Mouse (Mus musculus): Measurements from ENCODE around the gene Mrpl42. TPM values are rescaled to one million over a fixed set of nuclear protein-coding genes. Genes with fewer than 3 reads are reported as not detected.
"Not testable (repeated sequence)": the region's sequence is repeated elsewhere in the genome, so short reads cannot be mapped to it uniquely, and the experiment has no call there.

Mrpl42 gene
- 10 to 100 TPM; 79.0 to 82.0 TPM for total RNA-seq (2021)

GRCm38 (mm10) chr10:95501463-95502081, at the start of gene Mrpl42:
Gene Mrpl42, minus strand, starts transcription at chr10:95501940.
- intact Hi-C loops (cut with DNase I): no loop called here
- peak; percentile 70 to 90 for DNase-seq (ENCODE audit: extremely low spot score in 1 of 2, low spot score in 2 of 2)

DNA sequence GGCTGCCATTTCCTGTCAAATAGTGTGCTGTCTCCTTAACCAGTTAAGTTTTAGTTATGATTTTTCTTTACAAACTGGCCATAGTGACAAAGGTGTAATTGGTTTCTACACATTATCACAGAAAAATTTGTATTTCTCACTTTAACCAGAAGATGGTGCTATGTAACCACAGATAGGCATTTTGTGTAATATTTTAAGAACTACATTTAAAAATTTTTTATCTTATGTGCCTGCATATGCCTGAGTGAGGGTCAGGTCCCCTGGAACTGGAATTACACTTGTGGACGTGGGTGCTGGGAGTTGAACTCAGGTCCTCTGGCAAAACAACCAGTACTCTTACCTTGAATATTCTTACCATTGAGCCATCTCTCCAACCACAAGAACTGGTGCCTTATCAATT, 48.8 kb upstream of the Mrpl42 start:
- intact Hi-C loops (cut with DNase I): loop anchor here (1.0 to 5.0 kb wide), 3 partner anchors 307 to 482 kb away; no protein-coding TSS in a partner anchor
- no peak for DNase-seq (ENCODE audit: extremely low spot score in 1 of 2, low spot score in 2 of 2)

- DNase-seq (ENCODE audit: extremely low spot score in 1 of 2, low spot score in 2 of 2); intact Hi-C loops (cut with DNase I): not testable (repeated sequence)
Measured at GRCm38 (mm10) chr10:95549080-95549479, 47.3 kb upstream of the Mrpl42 start.

DNA sequence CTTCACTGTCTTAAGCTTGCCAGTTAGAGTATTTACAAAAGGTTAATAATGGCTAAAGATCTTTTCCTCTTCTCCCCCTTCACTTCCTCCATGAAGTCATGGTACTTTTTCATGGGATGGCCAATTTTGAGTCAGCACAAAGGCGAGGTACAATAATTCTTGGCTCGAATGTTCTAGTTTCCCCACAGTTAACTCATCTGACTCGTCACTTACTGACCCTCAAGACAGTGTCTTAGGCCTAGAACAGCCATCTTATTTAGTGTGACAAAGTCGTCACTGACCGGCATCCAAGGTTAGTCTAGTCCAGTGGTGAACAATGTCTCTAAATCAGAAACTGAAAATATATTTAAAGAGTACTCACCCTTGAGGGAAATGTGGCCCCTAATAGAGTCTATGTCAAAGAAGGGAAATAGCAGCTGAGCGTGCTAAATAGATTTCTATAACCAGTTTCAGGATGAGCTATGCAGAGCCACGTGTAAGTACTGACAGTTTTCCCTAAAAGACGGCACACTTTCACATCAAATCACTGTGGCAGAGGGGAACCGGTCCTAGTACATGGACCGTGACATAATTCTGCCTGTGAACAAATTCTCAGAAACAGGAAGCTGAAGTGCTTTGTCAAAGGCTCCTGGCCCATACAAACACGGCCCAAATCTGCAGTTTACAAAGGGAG, 46.5 kb upstream of the Mrpl42 start:
- intact Hi-C loops (cut with DNase I): no loop called here
- no peak for DNase-seq (ENCODE audit: extremely low spot score in 1 of 2, low spot score in 2 of 2)

DNA sequence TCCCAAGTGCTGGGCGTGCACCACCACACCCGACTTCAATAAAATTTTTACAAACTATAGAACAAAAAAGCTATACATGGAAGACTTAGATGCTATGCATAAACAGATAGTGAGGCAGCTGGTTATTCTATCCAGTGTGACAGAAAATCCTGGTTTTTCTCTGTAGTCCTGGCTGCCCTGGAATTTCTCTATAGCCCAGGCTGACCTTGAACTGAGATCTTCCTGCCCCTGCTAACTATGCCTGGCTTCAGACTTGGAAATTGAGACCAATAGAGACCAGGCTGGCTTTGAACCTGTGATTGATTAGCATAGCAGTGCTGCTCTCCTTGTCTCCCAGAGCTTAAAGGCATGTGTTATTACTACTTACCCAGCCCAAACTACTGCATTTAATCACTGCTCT, 44.4 kb upstream of the Mrpl42 start:
- intact Hi-C loops (cut with DNase I): no loop called here
- DNase-seq (ENCODE audit: extremely low spot score in 1 of 2, low spot score in 2 of 2): no peak

- no peak for DNase-seq (ENCODE audit: extremely low spot score in 1 of 2, low spot score in 2 of 2)
- intact Hi-C loops (cut with DNase I): no loop called here
Measured at GRCm38 (mm10) chr10:95545051-95545450, 43.3 kb upstream of the Mrpl42 start.

DNA sequence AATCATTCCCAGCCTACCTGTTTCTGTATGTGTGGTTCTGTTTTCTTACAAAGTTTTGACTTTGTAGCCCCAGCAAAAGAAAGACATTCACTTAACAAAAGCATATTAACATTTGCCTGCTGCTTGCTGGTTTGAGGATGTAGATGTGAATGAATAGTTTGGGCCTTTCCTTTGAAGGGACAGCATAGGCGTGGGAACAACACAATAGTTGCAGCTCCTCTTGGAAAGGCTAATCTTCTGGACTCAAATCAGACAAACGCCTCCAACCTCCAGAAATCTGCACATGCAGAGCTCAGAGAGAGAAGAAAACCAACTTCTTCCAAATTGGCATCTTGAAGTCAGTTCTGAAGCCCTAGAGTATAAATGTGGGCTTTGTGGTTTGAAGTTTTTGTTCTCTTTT, 42.9 kb upstream of the Mrpl42 start:
- DNase-seq (ENCODE audit: extremely low spot score in 1 of 2, low spot score in 2 of 2): no peak
- intact Hi-C loops (cut with DNase I): no loop called here

GRCm38 (mm10) chr10:95544004-95544403, 42.3 kb upstream of the Mrpl42 start:
- intact Hi-C loops (cut with DNase I): no loop called here
- DNase-seq (ENCODE audit: extremely low spot score in 1 of 2, low spot score in 2 of 2): no peak

- no peak for DNase-seq (ENCODE audit: extremely low spot score in 1 of 2, low spot score in 2 of 2)
- intact Hi-C loops (cut with DNase I): no loop called here
Measured at GRCm38 (mm10) chr10:95543377-95543776, 41.6 kb upstream of the Mrpl42 start.

GRCm38 (mm10) chr10:95542916-95543315, 41.2 kb upstream of the Mrpl42 start:
- intact Hi-C loops (cut with DNase I): no loop called here
- DNase-seq (ENCODE audit: extremely low spot score in 1 of 2, low spot score in 2 of 2): no peak

GRCm38 (mm10) chr10:95539841-95540240, 38.1 kb upstream of the Mrpl42 start:
- DNase-seq (ENCODE audit: extremely low spot score in 1 of 2, low spot score in 2 of 2): no peak
- intact Hi-C loops (cut with DNase I): no loop called here

GRCm38 (mm10) chr10:95539260-95539659, 37.5 kb upstream of the Mrpl42 start:
- no peak for DNase-seq (ENCODE audit: extremely low spot score in 1 of 2, low spot score in 2 of 2)
- intact Hi-C loops (cut with DNase I): no loop called here

DNA sequence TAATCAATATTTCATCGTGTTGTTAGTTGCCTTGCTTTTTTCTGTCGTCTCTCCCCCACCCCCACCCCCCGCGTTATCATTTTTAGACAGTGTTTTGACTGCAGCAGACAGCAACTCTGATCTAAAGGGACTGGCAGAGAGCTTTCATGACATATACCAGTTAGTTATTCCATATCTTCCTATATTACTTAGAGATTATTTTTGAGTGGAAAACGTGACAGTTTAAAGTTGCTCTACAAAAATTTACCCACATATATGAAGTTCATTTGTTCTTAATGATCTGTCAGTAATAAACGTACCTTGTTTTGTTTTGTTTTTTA, 34.4 kb upstream of the Mrpl42 start:
- no peak for DNase-seq (ENCODE audit: extremely low spot score in 1 of 2, low spot score in 2 of 2)
- intact Hi-C loops (cut with DNase I): no loop called here

DNA sequence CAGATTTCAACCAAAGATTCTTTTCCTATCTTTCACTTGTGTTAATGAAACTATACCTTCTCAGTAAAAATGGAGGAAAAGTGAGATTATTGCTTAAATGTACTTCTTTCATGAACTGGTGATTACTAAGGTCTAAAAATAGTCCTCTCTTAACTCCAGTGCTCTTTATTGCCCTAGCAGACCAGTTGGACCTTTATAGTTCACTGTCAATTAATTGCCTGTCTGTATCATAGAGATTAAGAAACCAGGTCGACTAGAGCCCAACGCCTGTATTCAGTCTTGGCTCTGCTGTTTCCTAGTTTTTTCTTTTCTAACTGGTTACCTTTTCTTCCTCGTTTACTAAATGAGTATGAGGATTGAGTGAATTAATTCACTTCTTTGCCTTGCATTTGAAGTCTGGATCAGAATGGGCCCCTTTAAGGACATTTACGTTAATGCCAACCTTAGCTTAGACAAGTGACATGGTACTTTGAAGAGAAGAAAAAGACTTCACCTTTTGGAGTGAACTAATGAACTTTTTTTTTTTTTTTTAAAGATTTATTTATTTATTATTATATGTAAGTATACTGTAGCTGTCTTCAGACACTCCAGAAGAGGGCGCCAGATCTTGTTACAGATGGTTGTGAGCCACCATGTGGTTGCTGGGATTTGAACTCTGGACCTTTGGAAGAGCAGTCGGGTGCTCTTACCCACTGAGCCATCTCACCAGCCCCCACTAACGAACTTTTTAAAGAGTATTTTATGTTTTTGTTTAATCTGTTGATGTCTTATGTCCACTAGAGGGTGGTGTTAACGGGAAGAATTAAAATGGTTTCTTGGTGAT, 33.9 kb upstream of the Mrpl42 start:
- DNase-seq (ENCODE audit: extremely low spot score in 1 of 2, low spot score in 2 of 2): no peak
- intact Hi-C loops (cut with DNase I): no loop called here

DNA sequence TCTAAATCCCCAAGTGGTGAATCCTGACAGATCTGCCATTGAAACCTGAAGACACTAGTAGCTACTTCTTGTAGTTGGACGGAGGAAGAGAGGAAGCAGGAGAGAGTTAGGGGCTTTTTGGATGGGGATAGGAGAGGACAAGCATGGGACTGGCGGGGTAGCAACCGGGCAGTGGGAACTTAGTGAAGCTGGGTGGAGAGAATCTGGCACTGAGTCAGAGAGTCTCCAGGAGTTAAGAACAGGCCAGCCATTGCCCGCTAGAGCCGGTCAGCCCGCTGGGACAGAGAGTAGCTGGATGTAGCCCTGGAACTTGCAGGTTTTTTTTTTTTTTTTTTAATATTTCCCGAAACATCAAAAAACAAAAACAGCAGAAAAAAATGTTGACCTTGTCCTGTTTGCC, 31.6 kb upstream of the Mrpl42 start:
- no peak for DNase-seq (ENCODE audit: extremely low spot score in 1 of 2, low spot score in 2 of 2)
- intact Hi-C loops (cut with DNase I): no loop called here

GRCm38 (mm10) chr10:95532916-95533315, 31.2 kb upstream of the Mrpl42 start:
- intact Hi-C loops (cut with DNase I): no loop called here
- no peak for DNase-seq (ENCODE audit: extremely low spot score in 1 of 2, low spot score in 2 of 2)

- DNase-seq (ENCODE audit: extremely low spot score in 1 of 2, low spot score in 2 of 2): no peak
- intact Hi-C loops (cut with DNase I): no loop called here
Measured at GRCm38 (mm10) chr10:95530551-95531121, 28.9 kb upstream of the Mrpl42 start.

- DNase-seq (ENCODE audit: extremely low spot score in 1 of 2, low spot score in 2 of 2): no peak
- intact Hi-C loops (cut with DNase I): no loop called here
Measured at GRCm38 (mm10) chr10:95526495-95527122, 24.9 kb upstream of the Mrpl42 start.

- intact Hi-C loops (cut with DNase I): no loop called here
- no peak for DNase-seq (ENCODE audit: extremely low spot score in 1 of 2, low spot score in 2 of 2)
Measured at GRCm38 (mm10) chr10:95525871-95526270, 24.1 kb upstream of the Mrpl42 start.
